Mouse (Mus musculus) stomach, postnatal 0 days (tissue): ENCODE results near the gene Uevld.

ENCODE experiments used
- CTCF ChIP-seq: IDR thresholded peaks from 2 replicates; pipeline ENCODE4 v1.5.1; 2016; ENCODE audit warnings: antibody characterized with exemption, low read depth, mild to moderate bottlenecking, moderate library complexity
- EP300 ChIP-seq: optimal IDR thresholded peaks from 2 replicates; pipeline ENCODE3; 2016; ENCODE audit warnings: antibody characterized with exemption

DNA sequence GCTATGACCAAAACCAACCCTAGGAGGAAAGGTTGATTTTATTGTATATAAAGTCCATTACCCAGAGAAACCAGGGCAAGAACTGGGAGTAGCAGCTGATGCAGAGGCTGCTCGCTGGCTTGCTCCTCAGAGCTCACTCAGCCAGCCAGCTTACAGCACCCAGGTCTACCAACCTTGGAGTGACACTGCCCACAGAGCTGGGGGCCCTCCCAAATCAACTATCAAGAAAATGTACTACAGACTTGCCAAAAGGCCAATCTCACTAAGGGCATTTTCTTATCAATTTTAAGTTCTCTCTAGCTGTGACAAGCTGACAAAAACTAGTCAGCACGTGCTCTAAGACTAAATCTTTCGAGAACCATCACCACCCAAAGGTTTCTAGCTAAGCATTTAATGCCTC lies 37.2 kb upstream of the Uevld start:
- TF ChIP-seq CTCF (no peak), EP300 (no peak)
